Mouse (Mus musculus): Measurements from ENCODE around the gene Gfi1.

The Gfi1 gene

DNA sequence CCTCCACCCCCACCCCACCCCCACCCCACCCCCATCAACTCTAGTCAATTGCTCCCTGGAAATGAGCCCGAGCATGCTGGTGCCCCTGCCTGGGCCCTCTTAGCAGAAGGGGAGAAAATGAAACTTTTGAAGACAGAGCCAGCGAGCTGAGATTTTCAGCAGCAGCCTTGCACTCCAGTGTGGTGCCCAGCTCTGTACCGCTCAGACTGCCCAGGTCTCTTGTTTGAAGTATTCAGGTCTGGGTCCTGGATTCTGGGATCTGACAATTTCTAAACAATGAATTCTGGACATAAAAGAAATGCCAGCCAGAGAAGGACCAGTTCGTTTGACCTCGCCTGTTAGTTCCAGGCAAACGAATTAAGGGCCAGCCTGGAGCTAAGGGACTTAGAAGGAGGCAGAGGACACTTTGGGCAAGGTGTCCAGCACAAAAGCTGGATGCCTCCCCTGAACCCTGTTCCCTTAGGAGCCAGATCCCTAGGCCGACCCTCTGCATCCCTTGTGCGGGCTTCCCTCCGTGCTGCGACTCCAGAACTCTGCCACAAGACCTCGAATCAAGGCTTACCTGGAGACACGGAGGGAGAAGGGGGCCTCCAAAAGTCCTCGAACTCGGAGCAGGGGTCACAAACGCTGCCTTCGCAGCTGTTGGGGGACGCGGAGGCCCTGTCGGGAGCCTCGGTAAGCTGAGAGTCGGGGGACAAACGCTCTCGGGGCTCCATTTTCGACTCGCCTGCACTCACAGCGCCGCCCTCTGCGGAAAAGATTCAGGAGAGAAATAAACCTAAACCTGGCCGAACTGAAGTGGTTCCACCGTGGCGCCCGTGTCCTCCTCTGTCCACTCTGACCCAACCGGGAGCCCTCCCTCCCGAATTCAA is 2.9 kb downstream of the Gfi1 start:
- no peak for DNase-seq (ENCODE audit: extremely low read depth, low read depth, low spot score)

DNA sequence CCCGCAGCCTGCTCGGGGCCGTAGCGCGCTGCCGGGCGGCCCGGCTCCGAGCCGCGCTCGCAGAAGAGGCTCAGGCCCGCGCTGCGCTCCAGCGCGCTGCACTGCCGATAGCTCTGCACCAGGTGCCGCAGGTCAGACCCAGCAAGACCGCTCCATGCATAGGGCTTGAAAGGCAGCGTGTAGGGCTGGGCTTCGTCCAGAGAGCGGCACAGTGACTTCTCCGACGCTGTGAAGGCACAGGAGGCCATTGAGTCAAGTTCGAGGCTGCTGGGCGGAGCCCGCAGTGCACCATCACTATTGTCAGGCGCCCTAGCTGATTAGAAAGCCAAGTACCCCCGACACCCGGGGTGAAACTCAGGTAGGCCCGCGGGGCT is 4.2 kb downstream of the Gfi1 start:
- DNase-seq (ENCODE audit: extremely low read depth, low read depth, low spot score), result no peak

DNA sequence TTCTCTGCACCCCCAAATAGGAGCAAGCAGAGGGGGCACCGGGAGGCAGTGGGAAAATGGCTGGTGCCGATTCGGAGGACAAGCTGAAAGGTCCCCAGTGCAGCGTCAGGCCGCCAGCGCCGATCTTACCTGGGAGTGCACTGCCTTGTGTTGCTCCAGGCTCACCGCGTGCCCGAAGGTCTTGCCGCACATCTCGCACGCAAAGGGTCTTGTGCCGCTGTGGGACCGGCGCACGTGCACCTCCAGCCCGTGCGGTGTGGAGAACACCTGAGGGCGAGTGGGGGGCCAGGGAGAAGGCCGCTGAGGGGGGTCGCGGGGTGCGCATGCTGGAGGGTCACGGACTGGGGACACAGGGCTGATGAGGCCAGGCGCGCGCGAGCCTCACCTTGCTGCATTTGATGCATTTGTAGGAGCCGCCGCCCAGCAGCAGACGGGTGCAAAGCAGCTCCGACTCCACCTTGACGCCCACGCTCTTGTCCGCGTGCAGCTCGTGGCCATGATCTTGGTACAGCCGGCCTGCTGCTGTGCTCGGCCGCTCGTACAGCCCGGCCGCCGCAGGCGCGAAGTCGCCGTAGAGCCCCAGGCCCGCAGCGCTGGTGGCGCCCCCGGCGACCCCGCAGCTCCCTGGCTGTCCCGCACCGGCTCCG is 4.7 kb downstream of the Gfi1 start:
- no peak for DNase-seq (ENCODE audit: extremely low read depth, low read depth, low spot score)

DNA sequence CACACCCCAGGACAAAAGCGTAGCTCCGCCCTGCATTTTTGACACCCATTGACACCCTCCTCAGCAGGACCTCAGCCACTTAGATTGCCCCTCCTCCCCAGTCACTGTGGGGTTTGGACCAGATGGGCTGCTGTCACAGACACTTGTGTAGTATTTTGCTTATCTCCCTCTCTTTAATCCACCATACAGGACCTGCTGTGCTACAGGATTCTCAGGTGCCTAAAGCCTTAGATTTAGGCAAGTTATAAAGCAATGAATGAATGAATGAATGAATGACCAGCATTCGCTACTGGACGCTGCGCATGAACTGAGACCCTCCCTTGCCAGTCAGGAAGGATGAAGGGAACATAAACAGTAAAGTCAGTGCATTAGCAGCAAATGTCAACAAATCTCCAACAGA is 5.3 kb downstream of the Gfi1 start:
- DNase-seq (ENCODE audit: extremely low read depth, low read depth, low spot score), result no peak

DNA sequence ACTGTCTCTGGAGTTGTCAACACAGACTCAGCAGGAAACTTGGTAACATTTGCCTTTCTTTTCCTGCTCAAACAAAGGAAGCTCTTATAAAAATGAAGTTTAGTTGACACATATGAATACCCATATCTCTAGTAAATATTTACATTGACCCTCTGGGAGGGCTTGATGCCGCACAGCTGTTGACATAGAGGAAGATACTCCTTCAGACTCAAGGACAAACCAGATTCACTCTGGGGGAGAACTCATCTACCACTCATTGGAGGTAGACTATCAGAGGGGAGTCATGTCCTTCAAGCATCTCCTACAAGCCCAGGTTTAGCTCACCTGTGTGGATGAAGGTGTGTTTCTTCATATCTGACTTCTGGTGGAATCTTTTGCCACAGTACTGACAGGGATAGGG is 6.0 kb downstream of the Gfi1 start:
- DNase-seq (ENCODE audit: extremely low read depth, low read depth, low spot score), result no peak

DNA sequence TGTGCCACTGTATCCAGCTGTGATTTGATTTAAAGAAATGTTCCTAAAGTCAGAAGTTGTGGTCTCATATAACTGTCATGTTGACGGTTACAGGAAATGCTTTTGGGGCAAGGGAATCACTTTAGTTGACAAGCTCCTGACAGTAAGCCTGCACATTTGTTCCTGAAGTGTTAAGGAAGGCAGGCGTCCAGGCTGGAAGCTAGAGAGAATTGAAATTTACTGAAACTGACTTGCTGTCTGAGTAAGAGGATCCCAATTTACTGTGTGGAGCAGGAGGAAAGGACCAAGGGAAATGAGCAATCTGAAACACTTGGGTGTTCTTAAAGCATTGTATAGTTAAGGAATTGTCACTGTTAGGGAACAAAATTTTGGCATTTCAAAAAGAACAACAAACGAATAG is 6.6 kb downstream of the Gfi1 start:
- no peak for DNase-seq (ENCODE audit: extremely low read depth, low read depth, low spot score)

DNA sequence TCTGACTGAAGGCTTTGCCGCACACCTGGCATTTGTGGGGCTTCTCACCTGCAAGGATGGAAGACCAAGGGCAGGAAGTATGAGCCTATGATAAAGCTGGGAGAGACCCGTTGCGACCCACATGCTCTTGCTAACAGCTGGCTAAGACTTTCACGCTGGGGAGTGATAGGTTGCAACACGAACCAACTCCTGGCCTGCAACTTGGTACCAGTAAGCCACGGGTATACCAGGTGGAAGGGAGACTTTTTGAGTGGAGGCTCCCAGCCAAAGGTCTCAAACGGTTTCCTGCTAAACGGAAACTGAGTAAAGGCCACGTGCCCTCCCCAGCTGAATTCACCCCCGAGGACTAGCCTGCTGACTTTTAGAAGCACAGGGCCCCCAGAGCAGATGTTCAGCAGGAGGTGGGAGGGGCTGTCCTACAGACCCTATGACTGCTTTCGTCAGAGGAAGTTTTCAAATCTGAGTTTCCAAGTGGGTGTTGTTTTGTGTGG is 7.9 kb downstream of the Gfi1 start:
- no peak for DNase-seq (ENCODE audit: extremely low read depth, low read depth, low spot score)

DNA sequence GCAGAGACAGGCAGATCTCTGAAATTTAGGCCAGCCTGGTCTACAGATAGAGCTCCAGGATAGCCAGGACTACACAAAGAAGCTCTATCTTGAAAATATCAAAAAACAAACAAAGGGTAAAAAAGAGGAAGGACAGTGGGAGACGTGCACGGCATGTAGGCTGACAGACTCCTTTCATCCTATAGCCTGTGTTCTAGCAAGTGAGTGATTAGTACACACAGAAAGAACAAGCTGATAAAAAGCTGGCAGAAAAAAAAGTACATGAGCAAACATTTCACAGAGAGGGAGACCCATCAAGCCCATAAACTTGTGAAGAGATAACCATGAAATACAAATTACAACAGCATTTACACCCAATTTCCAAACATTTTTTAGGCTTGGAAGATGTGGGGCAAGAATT is 14.1 kb downstream of the Gfi1 start:
- DNase-seq (ENCODE audit: extremely low read depth, low read depth, low spot score), result no peak

DNA sequence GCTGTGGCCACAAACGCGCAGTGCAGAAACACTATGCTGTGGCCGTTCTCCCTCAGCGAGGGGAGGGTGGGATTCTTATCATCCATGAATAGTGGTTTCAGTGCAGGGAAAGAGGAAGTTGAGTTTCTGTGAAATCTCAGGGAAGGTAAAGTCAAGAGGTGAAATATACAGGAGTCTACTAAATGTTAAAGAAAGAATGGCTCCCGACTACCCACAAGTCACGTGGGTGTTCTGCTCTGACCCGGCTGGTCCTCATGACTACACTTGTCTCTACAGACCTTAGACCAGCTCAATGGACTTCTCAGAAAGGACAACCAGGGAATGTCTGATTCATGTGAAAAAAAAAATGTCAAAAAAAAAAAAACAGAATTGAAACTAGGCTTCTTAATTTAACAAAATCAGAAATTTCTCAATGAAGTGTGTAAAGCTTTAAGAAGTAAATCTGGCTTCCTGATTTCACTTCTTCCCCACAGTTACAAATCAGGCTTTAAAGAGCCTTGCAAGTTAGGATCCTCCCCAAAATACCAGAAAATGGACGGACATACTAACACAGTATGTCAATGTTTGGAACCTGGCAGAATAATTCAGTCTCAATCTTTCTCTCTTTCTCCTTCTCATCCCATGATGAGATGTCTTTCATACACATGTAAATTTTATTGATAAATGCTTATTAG is 17.6 kb downstream of the Gfi1 start:
- DNase-seq (ENCODE audit: extremely low read depth, low read depth, low spot score), result no peak

DNA sequence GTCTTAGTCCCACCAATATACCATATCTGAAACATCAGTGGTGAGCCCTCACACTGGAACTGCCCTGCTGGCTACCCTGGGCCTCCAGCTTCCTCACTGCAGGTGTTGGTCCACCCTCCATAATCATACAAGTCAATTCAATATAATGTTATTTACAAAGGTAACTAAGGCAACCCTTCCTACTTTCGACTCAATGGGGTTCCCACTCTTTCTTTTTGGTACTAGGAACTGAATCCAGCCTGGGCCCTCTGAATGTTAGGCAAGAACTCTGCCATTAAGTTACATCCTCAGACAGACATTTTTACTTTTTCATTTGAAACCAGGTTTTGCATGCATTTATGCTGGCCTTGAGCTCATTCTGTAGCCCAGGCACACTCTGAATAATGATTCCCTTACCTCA is 19.6 kb downstream of the Gfi1 start:
- no peak for DNase-seq (ENCODE audit: extremely low read depth, low read depth, low spot score)

DNA sequence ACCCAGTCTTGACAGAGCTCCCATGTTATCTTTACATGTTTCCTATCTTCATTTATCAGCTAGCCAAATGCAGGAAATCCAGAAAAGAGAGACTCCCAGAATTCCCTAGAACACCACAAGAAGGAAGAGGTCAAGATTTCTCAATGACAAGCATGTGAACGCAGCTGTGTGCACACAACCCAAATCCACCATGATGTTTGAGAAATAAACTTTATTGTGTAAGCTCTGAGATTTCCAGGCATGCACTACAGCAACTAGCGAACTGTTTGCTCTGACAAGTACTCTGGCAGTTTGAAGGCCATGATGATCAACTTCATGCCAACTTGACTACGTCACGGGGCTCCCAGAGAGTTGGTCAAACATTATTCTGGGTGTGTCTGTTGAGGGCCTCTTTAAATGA is 20.1 kb downstream of the Gfi1 start:
- no peak for DNase-seq (ENCODE audit: extremely low read depth, low read depth, low spot score)

DNA sequence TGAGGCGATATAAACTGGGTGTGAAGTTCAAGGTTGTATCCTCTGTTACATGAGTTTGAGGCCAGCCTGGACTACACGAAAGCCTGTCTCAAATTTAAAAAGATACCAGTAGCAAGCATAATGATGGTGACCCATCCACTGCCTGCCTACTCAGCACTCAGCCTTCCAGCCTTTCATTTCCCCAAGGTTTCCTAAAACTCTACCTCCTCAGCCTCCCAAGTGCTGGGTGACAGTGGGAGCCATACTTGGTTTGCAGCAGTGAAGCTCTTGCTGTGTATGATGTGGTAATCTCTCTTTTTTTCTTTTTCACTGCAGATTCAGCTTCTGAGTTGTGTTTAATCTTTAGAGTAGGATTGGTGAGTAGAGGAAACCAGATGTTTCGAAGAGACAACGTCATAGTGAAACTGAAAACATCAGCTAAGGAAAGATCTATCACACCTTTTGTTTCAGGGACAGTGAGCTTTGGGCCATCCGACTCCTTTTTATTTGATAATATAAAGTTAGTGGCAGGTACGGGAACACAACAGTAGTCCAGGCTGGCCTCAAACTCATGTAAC is 22.6 kb downstream of the Gfi1 start:
- no peak for DNase-seq (ENCODE audit: extremely low read depth, low read depth, low spot score)

DNA sequence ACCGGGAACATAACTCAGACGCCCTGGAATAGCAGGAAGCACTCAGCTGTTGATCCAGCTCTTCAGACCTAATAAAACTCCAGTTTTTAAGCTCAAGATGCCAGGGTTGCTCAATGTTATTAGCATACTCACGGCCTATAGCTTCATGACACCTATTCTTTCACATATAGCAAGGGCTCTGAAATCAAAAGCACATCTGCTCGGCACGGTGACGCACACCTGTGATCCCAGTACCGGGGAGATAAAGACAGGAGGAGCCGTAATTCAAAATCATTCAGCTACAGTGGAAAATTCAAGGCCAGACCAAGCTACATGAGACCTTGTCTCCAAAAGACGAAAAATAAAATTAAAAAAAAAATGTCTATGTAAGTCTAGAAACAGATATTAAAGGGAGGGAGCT is 24.2 kb downstream of the Gfi1 start:
- no peak for DNase-seq (ENCODE audit: extremely low read depth, low read depth, low spot score)

DNA sequence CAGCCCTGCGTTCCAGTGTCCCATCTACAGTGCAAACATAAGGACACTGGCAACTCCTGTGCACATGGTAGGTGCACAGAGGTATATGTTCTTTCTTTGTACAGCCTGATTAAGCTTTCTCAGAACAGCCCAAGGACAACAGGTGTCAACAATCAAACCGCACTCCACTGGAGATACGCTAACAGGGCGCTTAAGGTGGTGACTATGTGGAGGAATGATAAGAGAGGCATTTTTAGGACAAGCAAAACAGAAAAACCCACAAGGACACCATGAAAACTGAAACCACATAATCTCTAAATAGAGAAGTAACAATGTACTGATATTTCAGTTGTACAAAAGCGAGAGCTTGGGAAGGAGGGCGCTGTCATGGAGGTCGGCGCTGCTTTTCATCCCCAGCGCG is 25.0 kb downstream of the Gfi1 start:
- DNase-seq (ENCODE audit: extremely low read depth, low read depth, low spot score), result no peak

DNA sequence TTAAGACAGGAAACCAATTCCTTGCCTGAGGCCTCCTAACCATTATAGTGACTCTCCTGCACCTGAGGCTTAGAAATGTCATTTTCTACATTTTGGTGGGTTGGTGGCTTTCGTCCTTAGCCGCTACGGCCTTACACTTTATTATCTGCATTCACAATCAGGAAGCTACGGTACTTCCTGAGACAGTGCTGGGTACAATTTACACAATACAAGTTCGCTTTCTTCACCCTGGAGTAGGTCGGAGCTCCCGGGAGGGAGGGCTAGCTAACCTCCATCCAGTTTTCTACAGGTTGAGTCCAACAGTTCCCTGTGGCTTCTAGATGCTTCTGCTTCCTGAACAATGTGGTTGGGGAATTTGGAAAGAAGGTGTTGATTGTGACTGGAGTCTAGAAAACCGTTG is 26.9 kb downstream of the Gfi1 start:
- no peak for DNase-seq (ENCODE audit: extremely low read depth, low read depth, low spot score)

DNA sequence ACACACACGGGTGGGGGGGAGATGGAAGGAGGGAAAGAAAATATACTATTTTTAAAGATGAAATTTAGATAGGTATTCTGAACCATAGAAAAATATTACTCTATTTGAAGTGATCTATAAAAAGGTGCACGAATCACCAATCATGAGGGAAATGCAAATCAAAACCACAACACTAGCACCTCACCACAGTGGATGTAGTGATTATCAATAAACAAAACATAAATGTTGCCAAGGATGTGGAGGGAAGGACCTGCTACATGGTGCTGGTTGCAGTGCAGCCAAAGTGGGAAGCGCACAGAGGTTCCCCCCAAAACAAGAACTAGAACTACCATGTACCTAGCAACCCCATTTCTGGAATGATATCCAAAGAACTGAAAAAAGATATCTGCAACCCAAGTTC is 30.8 kb downstream of the Gfi1 start:
- DNase-seq (ENCODE audit: extremely low read depth, low read depth, low spot score), result no peak

DNA sequence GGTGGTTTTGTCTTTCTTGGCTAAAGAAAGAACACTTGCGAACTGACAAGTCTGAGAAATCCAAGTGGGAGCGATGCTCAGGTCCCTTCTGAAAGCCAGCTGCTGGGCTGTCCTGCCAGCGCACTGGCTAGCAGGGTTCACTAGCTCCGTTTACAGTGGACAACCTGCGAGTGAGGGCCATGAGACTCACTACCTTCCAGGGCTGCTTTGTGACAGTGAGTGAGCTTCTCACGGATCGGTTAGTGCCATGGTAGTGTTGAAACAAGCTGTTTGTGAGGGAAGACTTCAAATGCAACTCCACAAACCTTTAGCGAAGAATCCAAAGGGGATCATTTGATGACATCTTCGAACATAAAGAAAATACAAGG is 37.4 kb downstream of the Gfi1 start:
- DNase-seq (ENCODE audit: extremely low read depth, low read depth, low spot score), result no peak

DNA sequence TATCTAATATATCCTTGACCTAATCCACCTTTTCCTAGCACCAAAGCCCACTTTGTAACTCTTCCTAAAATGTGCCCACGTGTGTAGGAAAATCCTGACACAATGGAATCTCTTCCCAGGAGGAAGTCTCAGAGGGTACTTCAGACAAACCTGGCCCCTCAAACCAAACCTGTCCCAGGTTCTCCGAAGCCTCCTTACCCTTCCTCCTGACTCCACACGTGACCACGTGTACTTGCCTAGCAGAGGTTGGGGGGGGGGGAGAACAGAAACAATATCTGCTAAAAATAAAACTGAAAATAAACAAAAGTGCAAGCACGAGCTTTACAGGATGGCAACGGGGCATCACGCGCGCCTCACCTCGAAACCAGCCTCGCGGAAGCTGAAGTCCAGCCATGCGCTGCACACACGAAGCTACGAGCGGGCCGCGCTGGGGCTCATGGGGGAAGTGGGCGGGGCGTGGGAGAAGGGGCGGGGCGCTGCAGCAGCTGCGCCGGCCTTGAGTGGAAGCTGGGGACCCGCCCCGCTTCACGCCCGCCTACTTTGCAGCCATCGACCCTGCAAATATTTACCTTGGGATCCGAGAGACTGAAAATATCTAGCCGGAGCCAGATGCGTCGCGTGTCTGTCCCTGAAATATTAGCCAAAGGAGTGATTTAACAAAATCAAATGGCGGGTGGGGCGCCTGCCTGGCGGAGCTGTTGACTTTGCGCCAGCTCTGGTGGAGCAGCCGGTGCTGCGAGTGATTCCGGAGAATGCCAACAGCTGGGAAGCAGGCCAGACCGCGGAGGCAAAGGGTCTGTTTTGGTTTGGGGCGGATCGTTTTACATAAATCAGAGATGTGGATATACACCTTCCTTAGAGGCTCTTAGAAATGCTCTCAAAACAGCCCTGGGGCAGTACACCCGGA is 38.0 kb downstream of the Gfi1 start:
- DNase-seq (ENCODE audit: extremely low read depth, low read depth, low spot score), result no peak

DNA sequence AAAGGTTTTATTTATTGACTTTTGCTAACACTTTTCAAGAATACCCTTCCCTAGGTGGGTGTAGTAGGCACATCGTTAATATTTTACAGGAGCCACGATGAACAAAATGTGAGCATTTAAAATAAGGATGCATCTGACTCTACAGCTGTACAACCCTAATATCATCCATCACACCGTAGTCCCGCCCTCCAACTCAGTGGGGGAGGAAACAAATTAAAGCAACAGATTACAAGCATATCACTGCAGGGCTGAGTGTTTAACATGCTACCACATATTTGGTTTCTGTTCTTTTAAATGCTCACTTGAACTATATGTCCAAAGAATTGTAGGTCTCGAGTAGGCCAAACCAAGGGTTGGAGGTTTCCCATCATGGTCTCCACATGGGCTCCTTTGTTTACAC is 38.7 kb downstream of the Gfi1 start:
- no peak for DNase-seq (ENCODE audit: extremely low read depth, low read depth, low spot score)

DNA sequence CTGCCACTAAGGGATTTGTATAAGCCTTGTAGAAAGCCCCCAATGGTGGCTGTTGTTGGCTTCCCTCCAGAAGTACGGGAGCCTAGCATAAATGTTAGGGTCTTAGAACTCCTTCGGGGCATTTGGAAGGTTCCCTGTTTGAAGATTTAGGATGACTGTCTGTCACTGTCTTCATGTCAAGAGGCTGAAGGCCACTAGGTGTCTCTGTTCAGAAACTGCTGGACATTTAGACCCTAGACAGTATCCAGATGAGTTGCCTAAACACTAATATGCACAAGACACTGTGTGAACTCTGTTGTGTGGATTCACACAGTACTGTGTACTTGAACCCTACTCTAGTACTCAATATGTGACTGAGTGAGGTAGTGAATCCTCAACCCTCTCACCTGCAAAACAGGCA is 41.5 kb downstream of the Gfi1 start:
- no peak for DNase-seq (ENCODE audit: extremely low read depth, low read depth, low spot score)

DNA sequence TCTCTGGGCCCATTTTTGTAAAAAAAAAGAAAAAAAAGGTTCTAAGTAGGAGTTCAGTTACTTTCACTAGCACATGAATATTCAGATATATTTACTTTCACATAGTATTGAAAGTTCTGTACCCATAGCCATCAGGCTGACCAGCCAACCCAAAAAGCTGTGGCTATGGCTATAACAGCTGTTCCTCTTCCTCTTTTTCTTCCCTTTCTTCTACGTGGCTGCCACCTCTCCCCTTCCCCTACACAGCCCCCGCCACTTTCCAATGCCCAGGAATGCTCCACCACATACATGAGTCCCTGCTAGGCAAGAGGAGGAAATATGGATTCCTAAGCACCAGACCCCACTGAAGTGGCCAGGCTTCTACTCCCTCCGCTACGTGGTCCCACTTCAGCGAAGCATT is 44.5 kb downstream of the Gfi1 start:
- no peak for DNase-seq (ENCODE audit: extremely low read depth, low read depth, low spot score)

All from fat pad, adult 2 months (tissue).